Mouse (Mus musculus) ES-Bruce4 (cell line): ENCODE data around the gene Zfp839.

Source experiments
- CTCF ChIP-seq: IDR thresholded peaks from one replicate; pipeline ENCODE4 v1.8.1; 2011; ENCODE audit warnings: low read depth, low read length
- EP300 ChIP-seq: IDR thresholded peaks from 2 replicates; pipeline ENCODE4 v1.6.1; 2011; ENCODE audit warnings: low read depth, low read length; ENCODE audit not compliant: insufficient read depth

- TF ChIP-seq EP300 = no peak
- no peak for TF ChIP-seq CTCF
Measured at GRCm38 (mm10) chr12:110888106-110888505, 38.1 kb downstream of the Zfp839 start.
